Mouse (Mus musculus) forebrain, embryonic 11.5 days (tissue): ENCODE measurements around the gene Ass1. TPM values are rescaled to one million over a fixed set of nuclear protein-coding genes. Genes with fewer than 3 reads are reported as not detected.

Experiments
- ATAC-seq: fragments of 200-750 bp; cut with Nextera tagmentation; replicated peaks from 2 replicates; pipeline ENCODE4 v1.8.0; 2017; ENCODE audit warnings: moderate TSS enrichment; ENCODE audit not compliant: low FRiP score
- DNase-seq: peaks from one replicate; pipeline ENCODE4 v3.0.0-alpha.2; 2017; ENCODE audit warnings: low spot score
- H3K27ac ChIP-seq: fragments of 300-500 bp; sonication (generic); 2 replicates; pipeline ENCODE4 v1.5.1; 2014; ENCODE audit warnings: low read depth, low read length
- H3K27me3 ChIP-seq: fragments of 300-500 bp; sonication (generic); 2 replicates; pipeline ENCODE4 v1.6.1; 2014; ENCODE audit warnings: mild to moderate bottlenecking, low read length, mixed read lengths; ENCODE audit not compliant: control insufficient read depth, insufficient read depth
- H3K36me3 ChIP-seq: fragments of 300-500 bp; sonication (generic); 2 replicates; pipeline ENCODE4 v1.6.1; 2014; ENCODE audit warnings: mild to moderate bottlenecking, low read length, moderate library complexity, mixed read lengths; ENCODE audit not compliant: control insufficient read depth, insufficient read depth
- H3K4me1 ChIP-seq: fragments of 300-500 bp; sonication (generic); replicated peaks from 2 replicates; pipeline ENCODE4 v1.6.1; 2014; ENCODE audit warnings: low read length, mixed read lengths; ENCODE audit not compliant: control insufficient read depth, insufficient read depth
- H3K4me2 ChIP-seq: fragments of 300-500 bp; sonication (generic); 2 replicates; pipeline ENCODE4 v1.6.1; 2014; ENCODE audit warnings: low read depth, mild to moderate bottlenecking, low read length, moderate library complexity, mixed read lengths; ENCODE audit not compliant: severe bottlenecking
- H3K4me3 ChIP-seq: fragments of 300-500 bp; sonication (generic); 2 replicates; pipeline ENCODE4 v1.5.1; 2014; ENCODE audit warnings: low read depth, low read length
- H3K9ac ChIP-seq: fragments of 300-500 bp; sonication (generic); 2 replicates; pipeline ENCODE4 v1.6.1; 2014; ENCODE audit warnings: low read length
- H3K9me3 ChIP-seq: fragments of 300-500 bp; sonication (generic); 2 replicates; pipeline ENCODE4 v1.6.1; 2016; ENCODE audit warnings: low read length, mixed read lengths; ENCODE audit not compliant: control insufficient read depth
- WGBS: fragments of 180-500 bp; shearing (Covaris S2); extraction: QIAGEN DNeasy Blood & Tissue Kit; methylation state at CpG from one replicate; pipeline ENCODE4 v1.1.7; 2014; 5-methylcytosine and 5-hydroxymethylcytosine counted together
- polyA plus RNA-seq: library from polyadenylated mRNA; unstranded; fragments of >200 nt; fragmentation: Nextera tagmentation; extraction: Ambion mirVana; gene quantifications from 2 replicates; pipeline ENCODE4 v1.2.1, GENCODE M21; 2014

The Ass1 gene
- polyA plus RNA-seq, 1 experiment from 2014 or later: 3.3 TPM

DNA sequence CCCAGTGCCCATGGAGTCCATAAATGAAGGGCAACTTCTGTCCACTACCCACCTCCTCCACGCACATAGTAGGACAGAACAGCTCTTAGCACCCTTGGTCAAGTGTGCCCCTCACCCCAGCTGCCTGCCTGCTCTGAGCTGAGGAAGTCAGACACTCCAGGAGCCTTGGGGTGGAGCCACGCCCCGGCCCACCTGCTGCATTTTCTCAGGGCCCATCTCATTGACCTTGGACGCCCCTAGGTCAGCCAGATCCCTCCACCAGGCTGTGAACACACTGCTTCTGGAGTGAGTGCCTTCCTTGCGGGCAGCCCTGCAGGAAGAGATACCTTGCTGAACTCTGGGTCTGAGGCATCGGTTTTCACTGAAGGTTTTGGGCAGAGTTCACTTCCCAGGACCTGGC, 1.6 kb downstream of the Ass1 start:
- no peak overlapping the region for H3K4me3 ChIP-seq
- no peaks in the 10 kb centered on the region for H3K36me3 ChIP-seq
- H3K27ac ChIP-seq: no peak overlapping the region
- 48% methylated on average over 6 of the region's 6 CpGs for WGBS
- no peak for DNase-seq
- H3K27me3 ChIP-seq: peaks cover 36% of the 10 kb centered on the region
- H3K4me2 ChIP-seq: no peak overlapping the region
- H3K9me3 ChIP-seq: no peaks in the 10 kb centered on the region
- ATAC-seq: no peak
- peaks cover 8% of the 10 kb centered on the region for H3K4me1 ChIP-seq
- no peak overlapping the region for H3K9ac ChIP-seq

DNA sequence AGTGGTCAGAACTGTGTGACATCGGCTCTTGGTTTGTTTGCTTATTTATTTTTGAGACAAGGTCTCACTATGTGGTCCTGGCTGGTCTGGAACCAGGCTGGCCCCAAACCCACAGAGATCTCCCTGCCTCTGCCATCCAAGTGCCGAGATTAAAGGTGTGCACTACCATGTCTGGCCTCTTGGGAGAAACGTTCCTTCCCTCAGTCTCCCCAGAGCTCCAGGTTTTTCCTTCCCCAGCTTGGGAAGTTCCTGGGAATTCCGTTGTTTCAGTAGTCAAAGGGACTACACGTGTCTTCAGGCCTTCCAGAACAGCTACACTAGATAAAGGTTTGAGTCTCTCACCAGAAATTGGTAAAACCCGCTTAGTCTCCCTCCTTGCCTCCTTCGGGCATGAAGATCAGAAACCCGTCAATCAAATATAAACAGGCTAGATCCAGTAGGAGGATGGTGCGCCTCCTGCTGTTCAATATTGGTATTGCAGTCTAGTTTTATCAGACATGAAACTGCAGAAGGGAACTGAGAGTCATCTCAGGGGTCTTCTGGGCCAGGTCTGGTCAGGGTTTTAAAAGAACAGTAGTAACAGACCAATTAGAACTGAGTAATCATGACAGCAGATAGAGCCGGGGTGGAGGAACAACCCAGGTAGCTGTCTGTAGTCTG, 2.5 kb downstream of the Ass1 start:
- no peak for DNase-seq
- no peaks in the 10 kb centered on the region for H3K9me3 ChIP-seq
- H3K36me3 ChIP-seq: no peaks in the 10 kb centered on the region
- H3K9ac ChIP-seq: no peak overlapping the region
- no peak overlapping the region for H3K4me2 ChIP-seq
- no peak overlapping the region for H3K4me3 ChIP-seq
- WGBS: 49% methylated on average over 10 of the region's 10 CpGs
- H3K27ac ChIP-seq: no peak overlapping the region
- H3K4me1 ChIP-seq: peaks cover 8% of the 10 kb centered on the region
- peaks cover 36% of the 10 kb centered on the region for H3K27me3 ChIP-seq
- no peak for ATAC-seq

DNA sequence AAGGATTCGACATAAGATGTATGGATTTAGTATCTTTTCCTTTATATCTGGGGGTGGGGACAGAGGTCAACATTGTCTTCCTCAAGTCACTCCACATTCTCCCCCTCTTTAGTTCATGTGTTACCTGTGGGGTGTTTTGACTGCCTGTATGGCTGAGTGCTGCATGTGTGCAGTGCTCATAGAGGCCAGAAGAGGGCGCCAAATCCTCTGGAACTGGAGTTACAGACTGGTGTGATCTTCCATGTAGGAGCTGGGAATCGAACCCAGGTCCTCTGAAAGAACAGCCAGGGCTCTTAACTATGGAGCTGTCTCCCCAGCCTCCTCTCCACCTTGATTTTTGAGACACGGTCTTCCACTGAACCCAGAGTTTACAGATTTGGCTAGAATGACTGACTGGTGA, 3.9 kb downstream of the Ass1 start:
- no peaks in the 10 kb centered on the region for H3K9me3 ChIP-seq
- peaks cover 8% of the 10 kb centered on the region for H3K4me1 ChIP-seq
- H3K9ac ChIP-seq: no peak overlapping the region
- ATAC-seq (no peak), DNase-seq (no peak)
- no peaks in the 10 kb centered on the region for H3K36me3 ChIP-seq
- H3K27ac ChIP-seq: no peak overlapping the region
- 70% methylated on average over 4 of the region's 4 CpGs for WGBS
- no peak overlapping the region for H3K4me3 ChIP-seq
- H3K4me2 ChIP-seq: no peak overlapping the region
- peaks cover 30% of the 10 kb centered on the region for H3K27me3 ChIP-seq

DNA sequence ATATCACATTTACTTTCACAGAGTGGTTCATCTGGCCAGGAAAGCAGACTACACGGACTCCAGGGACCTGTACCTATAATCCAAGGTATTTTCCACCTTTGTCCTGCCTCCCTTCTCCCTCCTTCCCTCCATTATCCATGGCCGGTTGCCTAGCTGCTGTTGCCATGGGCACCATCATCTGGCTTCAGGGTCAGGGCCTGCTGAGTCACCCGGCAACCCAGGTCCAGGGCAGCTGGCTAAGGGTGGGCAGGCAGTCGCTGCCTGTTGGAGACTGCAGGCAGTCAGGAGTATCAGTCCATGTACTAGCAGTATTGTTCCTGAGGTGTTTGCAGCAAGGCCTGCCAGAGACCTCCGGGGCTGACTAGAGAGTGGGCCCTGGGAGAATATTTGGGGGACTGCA, 4.7 kb downstream of the Ass1 start:
- ATAC-seq: no peak
- DNase-seq: no peak
- Histone ChIP-seq H3K36me3 (no peaks in the 10 kb centered on the region), H3K27me3 (peaks cover 24% of the 10 kb centered on the region), H3K4me3 (no peak overlapping the region), H3K9ac (no peak overlapping the region), H3K4me1 (peaks cover 8% of the 10 kb centered on the region), H3K27ac (no peak overlapping the region), H3K4me2 (no peak overlapping the region), H3K9me3 (no peaks in the 10 kb centered on the region)
- WGBS: 53% methylated on average over 5 of the region's 5 CpGs

DNA sequence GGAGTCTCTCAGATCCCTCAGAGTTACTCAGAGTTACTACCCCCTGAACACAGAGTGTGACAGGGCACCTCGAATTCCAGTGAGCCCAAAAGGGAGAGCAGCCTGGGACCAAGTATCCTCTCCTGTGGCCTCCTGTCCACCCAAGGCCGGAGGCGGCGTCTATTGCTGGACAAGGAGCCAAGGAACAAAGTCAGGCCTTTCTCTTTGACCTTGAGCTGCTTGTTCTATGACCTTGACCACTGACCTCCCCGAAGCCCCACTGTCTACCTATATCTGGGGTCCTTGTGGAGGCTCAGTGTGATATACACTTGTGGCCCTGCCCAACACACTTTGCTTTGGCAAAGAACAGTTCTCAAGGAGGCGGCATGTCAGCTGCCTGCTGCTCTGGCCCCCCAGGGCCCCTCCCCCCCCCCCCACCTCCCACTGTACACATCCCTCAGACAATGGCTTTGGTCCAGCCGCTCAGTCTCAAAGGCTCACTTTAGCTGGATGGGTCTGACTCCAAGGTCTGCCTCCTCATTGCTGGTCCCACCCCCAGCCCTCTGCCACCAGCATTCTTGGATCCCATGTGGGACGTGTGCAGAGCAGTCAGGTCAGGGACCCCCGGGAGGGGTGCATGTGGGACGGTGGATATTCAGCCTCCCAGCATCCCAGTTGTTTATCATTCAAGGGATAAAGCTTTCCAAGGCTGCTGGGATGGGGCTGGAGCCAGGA, 6.3 kb downstream of the Ass1 start:
- H3K4me3 ChIP-seq: no peak overlapping the region
- no peak overlapping the region for H3K4me2 ChIP-seq
- DNase-seq (no peak), ATAC-seq (no peak)
- H3K4me1 ChIP-seq: no peaks in the 10 kb centered on the region; the same call in 1 of the 2 replicates
- H3K27ac ChIP-seq: no peak overlapping the region
- 66% methylated on average over 10 of the region's 10 CpGs for WGBS
- H3K27me3 ChIP-seq: peaks cover 10% of the 10 kb centered on the region
- no peaks in the 10 kb centered on the region for H3K36me3 ChIP-seq
- H3K9ac ChIP-seq: no peak overlapping the region
- no peaks in the 10 kb centered on the region for H3K9me3 ChIP-seq

DNA sequence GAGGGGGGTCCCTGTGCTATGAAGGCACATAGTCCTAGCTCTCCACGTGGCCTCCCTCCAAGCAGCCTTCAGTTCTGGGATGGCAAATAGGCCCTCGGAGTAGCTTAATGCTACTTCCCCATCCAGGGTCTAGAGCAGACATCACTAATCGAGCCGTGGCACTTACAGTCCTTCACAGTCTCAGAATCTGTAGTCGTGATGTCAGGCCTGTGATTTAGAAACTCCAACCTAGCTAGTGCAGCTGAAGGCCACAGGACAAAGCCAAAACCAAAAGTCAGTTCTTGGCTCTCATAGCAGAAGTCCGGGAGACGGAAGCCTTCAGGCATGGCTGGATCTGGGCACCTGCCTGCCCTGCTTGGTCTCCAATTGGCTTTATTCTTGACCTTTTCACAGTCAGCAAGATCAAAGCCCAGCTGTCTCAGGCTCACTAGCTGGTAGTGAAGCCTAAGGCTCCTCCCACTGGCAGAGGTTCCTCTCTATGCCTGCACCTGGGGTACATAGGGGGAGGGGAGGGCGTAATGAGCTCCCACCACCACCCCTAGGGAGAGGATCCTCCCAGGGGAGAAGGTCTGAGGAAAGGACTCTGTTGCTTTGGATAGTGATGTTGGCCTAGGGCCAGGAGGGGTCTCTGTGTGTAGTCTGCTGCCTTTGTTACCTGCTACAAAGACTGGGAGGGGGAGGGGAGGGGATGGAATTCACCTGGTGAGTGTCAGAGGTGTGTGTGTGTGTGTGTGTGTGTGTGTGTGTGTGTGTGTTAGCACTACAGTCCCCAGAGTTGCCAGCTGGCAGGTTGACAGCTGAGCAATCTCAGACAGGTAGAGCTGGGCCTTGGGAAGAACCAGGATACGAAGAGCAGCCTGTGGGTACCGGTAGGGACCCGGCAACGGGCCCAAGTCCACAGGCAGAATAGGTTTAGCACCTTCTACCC, 7.5 kb downstream of the Ass1 start:
- ATAC-seq (no peak), DNase-seq (no peak)
- H3K4me1 ChIP-seq: no peaks in the 10 kb centered on the region; the same call in 1 of the 2 replicates
- H3K9me3 ChIP-seq: no peaks in the 10 kb centered on the region
- H3K36me3 ChIP-seq: no peaks in the 10 kb centered on the region
- H3K4me2 ChIP-seq: no peak overlapping the region
- no peaks in the 10 kb centered on the region; the same call in 1 of the 2 replicates for H3K27me3 ChIP-seq
- 70% methylated on average over 12 of the region's 12 CpGs for WGBS
- H3K9ac ChIP-seq: no peak overlapping the region
- H3K27ac ChIP-seq: no peak overlapping the region
- H3K4me3 ChIP-seq: no peak overlapping the region

DNA sequence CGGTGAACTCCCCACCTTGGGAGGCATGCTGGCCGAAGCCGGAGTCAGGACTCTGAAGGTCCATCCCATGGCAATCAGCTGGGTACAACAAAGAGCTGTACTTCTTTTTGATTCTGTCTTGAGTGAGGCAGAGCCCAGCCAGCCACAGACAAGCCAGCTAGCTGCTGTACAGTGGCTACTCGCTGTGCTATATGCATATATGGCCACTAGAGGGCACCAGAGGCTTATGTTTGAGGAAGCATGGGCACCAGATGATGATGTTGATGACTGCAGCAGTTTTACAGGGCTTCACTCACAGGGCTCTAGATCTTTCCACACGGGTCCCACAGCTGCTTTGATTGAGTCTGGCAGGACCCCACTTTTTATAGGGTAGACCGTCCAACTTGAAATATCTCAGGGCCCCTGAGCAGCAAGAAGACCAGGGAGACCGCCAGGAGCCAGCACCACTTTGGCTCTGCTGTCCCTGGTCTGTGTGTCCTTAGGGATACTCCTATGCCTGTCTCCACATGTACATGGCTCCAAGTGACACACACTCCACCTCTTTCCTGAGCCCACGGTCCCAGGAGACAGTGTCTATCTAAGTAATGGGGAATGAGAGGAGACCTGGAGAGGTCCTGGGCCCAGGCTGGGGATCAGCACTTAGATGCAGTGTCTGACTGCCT, 13.0 kb downstream of the Ass1 start:
- Histone ChIP-seq H3K9ac (no peak overlapping the region), H3K27me3 (peaks cover 26% of the 10 kb centered on the region), H3K9me3 (no peaks in the 10 kb centered on the region), H3K36me3 (no peaks in the 10 kb centered on the region), H3K4me2 (no peak overlapping the region), H3K27ac (no peak overlapping the region), H3K4me3 (no peak overlapping the region), H3K4me1 (0 out of 2 replicates have a peak, but pooled peaks cover 2% of the 10 kb centered on the region)
- ATAC-seq (peak; percentile 63), DNase-seq (peak; percentile 90)
- 37% methylated on average over 8 of the region's 8 CpGs for WGBS

DNA sequence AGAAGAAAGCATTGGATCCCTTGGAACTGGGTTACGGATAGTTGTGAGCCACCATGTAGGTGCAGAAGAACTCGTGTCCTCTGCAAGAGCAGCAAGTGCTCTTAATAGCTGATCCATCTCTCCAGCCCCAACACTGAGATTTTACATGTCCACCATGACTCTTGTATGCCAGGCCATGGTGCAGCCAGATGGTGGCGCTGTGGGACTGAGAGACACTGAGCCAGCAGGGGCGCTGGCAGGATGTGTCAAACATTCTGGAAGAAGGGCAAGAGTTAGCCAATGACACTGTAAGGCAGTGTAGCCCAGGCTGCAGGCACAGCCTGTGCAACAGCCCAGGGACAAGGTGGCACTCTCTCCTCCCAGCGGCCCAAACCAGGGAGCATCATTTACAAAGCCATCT, 14.2 kb downstream of the Ass1 start:
- Histone ChIP-seq H3K9ac (no peak overlapping the region), H3K36me3 (no peaks in the 10 kb centered on the region), H3K4me2 (no peak overlapping the region), H3K27me3 (peaks cover 34% of the 10 kb centered on the region), H3K4me3 (no peak overlapping the region), H3K9me3 (no peaks in the 10 kb centered on the region), H3K27ac (no peak overlapping the region), H3K4me1 (0 out of 2 replicates have a peak, but pooled peaks cover 2% of the 10 kb centered on the region)
- 22% methylated on average over 5 of the region's 5 CpGs for WGBS
- DNase-seq (peak; percentile 93), ATAC-seq (peak; percentile 51; the same call in 1 of the 2 replicates)
